Mouse (Mus musculus) C2C12 (cell line): Measurements from ENCODE around the gene Zc3h18. TPM values are rescaled to one million over a fixed set of nuclear protein-coding genes. Genes with fewer than 3 reads are reported as not detected.

Experiments
- H3K27me3 ChIP-seq: one replicate; pipeline ENCODE4 v1.6.1; 2011; ENCODE audit not compliant: control insufficient read depth, insufficient read depth, insufficient read length
- H3K36me3 ChIP-seq: one replicate; pipeline ENCODE4 v1.6.1; 2011; ENCODE audit not compliant: control insufficient read depth, insufficient read depth
- H3K4me3 ChIP-seq: one replicate; pipeline ENCODE4 v1.5.1; 2011; ENCODE audit warnings: mild to moderate bottlenecking, control low read depth; ENCODE audit not compliant: poor library complexity, insufficient read depth, severe bottlenecking
- H3K79me2 ChIP-seq: one replicate; pipeline ENCODE4 v1.6.1; 2011; ENCODE audit not compliant: control insufficient read depth, insufficient read depth
- H3K79me3 ChIP-seq: one replicate; pipeline ENCODE4 v1.6.1; 2011; ENCODE audit warnings: low read depth, control low read depth
- H3ac ChIP-seq: one replicate; pipeline ENCODE3; 2011; ENCODE audit warnings: low read depth; ENCODE audit not compliant: control insufficient read depth, insufficient read length
- CEBPB ChIP-seq: IDR thresholded peaks from one replicate; pipeline ENCODE4 v1.6.1; 2011; ENCODE audit warnings: low read depth, mild to moderate bottlenecking, control low read depth, moderate library complexity
- CTCF ChIP-seq: IDR thresholded peaks from one replicate; pipeline ENCODE4 v1.5.1; 2011; ENCODE audit not compliant: control insufficient read depth, insufficient read depth, insufficient read length
- FOSL1 ChIP-seq: IDR thresholded peaks from one replicate; pipeline ENCODE4 v1.8.0; 2011; ENCODE audit warnings: mild to moderate bottlenecking, low read length; ENCODE audit not compliant: poor library complexity, insufficient read depth, severe bottlenecking
- MAX ChIP-seq: IDR thresholded peaks from one replicate; pipeline ENCODE4 v1.6.1; 2011; ENCODE audit warnings: mild to moderate bottlenecking, control low read depth
- MYOD1 ChIP-seq: IDR thresholded peaks from one replicate; pipeline ENCODE4 v1.6.1; 2011; ENCODE audit warnings: low read depth; ENCODE audit not compliant: control insufficient read depth, insufficient read length
- MYOG ChIP-seq: IDR thresholded peaks from one replicate; pipeline ENCODE4 v1.6.1; 2011; ENCODE audit not compliant: control insufficient read depth, insufficient read length; ENCODE audit errors: extremely low read depth
- USF1 ChIP-seq: IDR thresholded peaks from one replicate; pipeline ENCODE4 v1.6.1; 2011; ENCODE audit warnings: low read depth, mild to moderate bottlenecking, control low read depth, moderate library complexity
- polyA plus RNA-seq: library from polyadenylated mRNA; unstranded; fragments of >200 nt; fragmentation: generic; extraction: Trizol; gene quantifications from one replicate; pipeline ENCODE4 v1.2.1, GENCODE M21; 2012; ENCODE audit warnings: missing spikeins

Gene Zc3h18
- polyA plus RNA-seq, 1 experiment, result 43.5 TPM

- H3ac ChIP-seq, result no peak overlapping the region
- no peak for TF ChIP-seq USF1
- TF ChIP-seq MYOG, result no peak
- TF ChIP-seq CTCF, result no peak
- no peak for TF ChIP-seq CEBPB
- no peak for TF ChIP-seq MAX
- TF ChIP-seq FOSL1, result no peak
- TF ChIP-seq MYOD1, result no peak
- no peaks in the 10 kb centered on the region for H3K79me2 ChIP-seq
- H3K27me3 ChIP-seq, result peaks cover 14% of the 10 kb centered on the region
- H3K4me3 ChIP-seq, result no peak overlapping the region
- H3K79me3 ChIP-seq, result no peaks in the 10 kb centered on the region
- no peaks in the 10 kb centered on the region for H3K36me3 ChIP-seq
Measured at GRCm38 (mm10) chr8:122459218-122459900, 83.0 kb downstream of the Zc3h18 start.

GRCm38 (mm10) chr8:122459990-122460389, 83.6 kb downstream of the Zc3h18 start:
- TF ChIP-seq MYOD1 (no peak), MYOG (no peak), CTCF (no peak), FOSL1 (no peak), MAX (no peak), CEBPB (no peak), USF1 (no peak)
- Histone ChIP-seq H3K4me3 (no peak overlapping the region), H3K27me3 (peaks cover 8% of the 10 kb centered on the region), H3K79me2 (no peaks in the 10 kb centered on the region), H3ac (no peak overlapping the region), H3K79me3 (no peaks in the 10 kb centered on the region), H3K36me3 (no peaks in the 10 kb centered on the region)

- Histone ChIP-seq H3K79me3 (no peaks in the 10 kb centered on the region), H3K79me2 (no peaks in the 10 kb centered on the region), H3ac (no peak within 1 kb of the TSS), H3K27me3 (peaks cover 5% of the 10 kb centered on the region), H3K4me3 (no peak within 1 kb of the TSS), H3K36me3 (no peaks in the 10 kb centered on the region)
- TF ChIP-seq MYOD1 (peak; percentile 51), CEBPB (no peak)
Measured at GRCm38 (mm10) chr8:122460524-122461472, 84.4 kb downstream of the Zc3h18 start, which contains the start of gene Snai3. Gene Snai3 (minus strand): TSS chr8:122460733.

- Histone ChIP-seq H3K79me3 (no peaks in the 10 kb centered on the region), H3K79me2 (no peaks in the 10 kb centered on the region), H3K27me3 (no peaks in the 10 kb centered on the region)
Measured at GRCm38 (mm10) chr8:122461473-122462148, 85.2 kb downstream of the Zc3h18 start.

GRCm38 (mm10) chr8:122462510-122462909, 86.1 kb downstream of the Zc3h18 start:
- Histone ChIP-seq H3ac (no peak overlapping the region), H3K4me3 (peak overlapping the region; percentile 2), H3K79me3 (no peaks in the 10 kb centered on the region), H3K27me3 (no peaks in the 10 kb centered on the region), H3K79me2 (no peaks in the 10 kb centered on the region), H3K36me3 (no peaks in the 10 kb centered on the region)
- TF ChIP-seq MAX (no peak), CEBPB (no peak), CTCF (no peak), MYOG (no peak), USF1 (no peak), MYOD1 (no peak), FOSL1 (no peak)

More at GRCm38 (mm10) chr8:122461473-122462148, 85.2 kb downstream of the Zc3h18 start:
- H3ac ChIP-seq, result no peak overlapping the region
- TF ChIP-seq MAX (no peak), MYOG (no peak), CEBPB (no peak), USF1 (no peak), MYOD1 (no peak), FOSL1 (no peak), CTCF (no peak)
- H3K36me3 ChIP-seq, result no peaks in the 10 kb centered on the region
- no peak overlapping the region for H3K4me3 ChIP-seq
